8 mouse cellular contexts compared by ENCODE assay signal in genomic region chr10:80578131-80578750, GRCm38 (mm10). TPM values are rescaled to one million over a fixed set of nuclear protein-coding genes. Genes with fewer than 3 reads are reported as not detected.
DNase-seq lines count a peak whose midpoint lies in the region; ATAC-seq lines count a peak whose summit lies in the region.

No protein-coding gene starts in this region.

- peak overlapping the region; percentile 79 for H3K9ac ChIP-seq in forebrain, embryonic 14.5 days (ENCODE audit: low read length)

- WGBS in forebrain, embryonic 14.5 days, result under 1% methylated on average over 29 of the region's 29 CpGs

- H3K27ac ChIP-seq in forebrain, embryonic 14.5 days (ENCODE audit: low read depth, low read length), result peak overlapping the region; percentile 82; the same call in 1 of the 2 replicates

- peaks cover 1% of the 10 kb centered on the region for H3K36me3 ChIP-seq in forebrain, embryonic 14.5 days (ENCODE audit: control insufficient read depth, insufficient read depth, low read length)

- peak; percentile 32; the same call in 1 of the 2 replicates for ATAC-seq in forebrain, embryonic 14.5 days

- no peaks in the 10 kb centered on the region for H3K27me3 ChIP-seq in forebrain, embryonic 14.5 days (replicated peaks; ENCODE audit: control insufficient read depth, insufficient read depth, low read length)

- intact Hi-C loops in heart, postnatal 36 days (cut with DNase I), result loop anchor here (1.0 to 2.0 kb wide), 3 partner anchors 25 to 80 kb away; partner anchors contain the start of genes Adat3, Csnk1g2 and Scamp4

- H3K4me1 ChIP-seq in forebrain, embryonic 14.5 days (ENCODE audit: control insufficient read depth, insufficient read depth, low read length), result peaks cover 24% of the 10 kb centered on the region

- H3K9me3 ChIP-seq in forebrain, embryonic 14.5 days (replicated peaks; ENCODE audit: control insufficient read depth, low read length), result no peaks in the 10 kb centered on the region

- peak overlapping the region; percentile 95 for H3K4me2 ChIP-seq in forebrain, embryonic 14.5 days (ENCODE audit: low read length)

- DNase-seq in Muller cell, postnatal 12 days (ENCODE audit: inconsistent ontology term), result peak; percentile 89
- peak; percentile 64 to 73 for DNase-seq in cerebellum, adult 18-20 months
- peak; percentile 66 for DNase-seq in forebrain, embryonic 14.5 days (ENCODE audit: low spot score)
- peak; percentile 84 to 85 for DNase-seq in heart, postnatal 36 days
- DNase-seq in layer of hippocampus, adult 9-11 months, result peak; percentile 82
- peak; percentile 90 to 93 for DNase-seq in lung, postnatal 4 days
- peak; percentile 87 for DNase-seq in retina, postnatal 1 day
- DNase-seq in urinary bladder, postnatal 14 days (ENCODE audit: low spot score), result peak; percentile 87

- peak overlapping the region; percentile 75 for H3K4me3 ChIP-seq in forebrain, embryonic 14.5 days (ENCODE audit: low read depth, low read length)

RNA-seq across cellular contexts. Expression of gene Klf16, which starts 1.1 kb away (rescaled TPM):
- 6.2 and 6.6 TPM in 2 replicates for polyA plus RNA-seq in forebrain, embryonic 14.5 days (2014; fragmentation: Nextera tagmentation; extraction: Ambion mirVana)
- total RNA-seq in heart, postnatal 36 days (2021), result 1 to 10 TPM; 3.6 to 4.5 TPM

RNA-seq across cellular contexts. Expression of gene Abhd17a, which starts 11.9 kb away (rescaled TPM):
- polyA plus RNA-seq in forebrain, embryonic 14.5 days (2014; fragmentation: Nextera tagmentation; extraction: Ambion mirVana), result 118 and 126 TPM in 2 replicates
- 10 to 100 TPM; 48.3 to 51.2 TPM for total RNA-seq in heart, postnatal 36 days (2021)

RNA-seq across cellular contexts. Expression of gene Rexo1, which starts 16.9 kb away (rescaled TPM):
- polyA plus RNA-seq in forebrain, embryonic 14.5 days (2014; fragmentation: Nextera tagmentation; extraction: Ambion mirVana), result 22.3 and 28.8 TPM in 2 replicates
- 10 to 100 TPM; 12.3 to 13.7 TPM for total RNA-seq in heart, postnatal 36 days (2021)

RNA-seq across cellular contexts. Expression of gene Scamp4, which starts 24.4 kb away (rescaled TPM):
- polyA plus RNA-seq in forebrain, embryonic 14.5 days (2014; fragmentation: Nextera tagmentation; extraction: Ambion mirVana), result 57.7 and 61.9 TPM in 2 replicates
- total RNA-seq in heart, postnatal 36 days (2021), result 10 to 100 TPM; 19.7 to 22.1 TPM

RNA-seq across cellular contexts. Expression of gene Adat3, which starts 24.4 kb away (rescaled TPM):
- 3.6 and 7.4 TPM in 2 replicates for polyA plus RNA-seq in forebrain, embryonic 14.5 days (2014; fragmentation: Nextera tagmentation; extraction: Ambion mirVana)
- 1 to 10 TPM in 1 of 2 experiments, under 1 TPM in 1; 0.49 to 1.4 TPM for total RNA-seq in heart, postnatal 36 days (2021)

Comparison
In these comparisons a context has a peak if more than half of its experiments do, and no peak if none do; other contexts are left out.
1. Peak in every context shown above with its lines: DNase-seq, ATAC-seq, H3K4me3 ChIP-seq and H3K27ac ChIP-seq.